Mouse (Mus musculus) midbrain, embryonic 12.5 days (tissue): ENCODE measurements around the gene Atoh8. TPM values are rescaled to one million over a fixed set of nuclear protein-coding genes. Genes with fewer than 3 reads are reported as not detected.

ENCODE experiments used
- ATAC-seq: fragments of 200-750 bp; cut with Nextera tagmentation; 2 replicates; pipeline ENCODE4 v1.8.0; 2017; ENCODE audit warnings: low read depth, moderate TSS enrichment, moderate library complexity; ENCODE audit not compliant: low FRiP score
- H3K27ac ChIP-seq: fragments of 300-500 bp; sonication (generic); replicated peaks from 2 replicates; pipeline ENCODE4 v1.5.1; 2016; ENCODE audit warnings: mild to moderate bottlenecking
- H3K27me3 ChIP-seq: fragments of 300-500 bp; sonication (generic); 2 replicates; pipeline ENCODE4 v1.6.1; 2016; ENCODE audit warnings: mild to moderate bottlenecking
- H3K36me3 ChIP-seq: fragments of 300-500 bp; sonication (generic); 2 replicates; pipeline ENCODE4 v1.6.1; 2016
- H3K4me1 ChIP-seq: fragments of 300-500 bp; sonication (generic); 2 replicates; pipeline ENCODE4 v1.6.1; 2016
- H3K4me2 ChIP-seq: fragments of 300-500 bp; sonication (generic); replicated peaks from 2 replicates; pipeline ENCODE4 v1.6.1; 2016; ENCODE audit warnings: mild to moderate bottlenecking, moderate library complexity
- H3K4me3 ChIP-seq: fragments of 300-500 bp; sonication (generic); 2 replicates; pipeline ENCODE4 v1.5.1; 2016; ENCODE audit warnings: mild to moderate bottlenecking
- H3K9ac ChIP-seq: fragments of 300-500 bp; sonication (generic); replicated peaks from 2 replicates; pipeline ENCODE4 v1.6.1; 2016; ENCODE audit warnings: mild to moderate bottlenecking, moderate library complexity
- H3K9me3 ChIP-seq: fragments of 300-500 bp; sonication (generic); 2 replicates; pipeline ENCODE4 v1.6.1; 2016; ENCODE audit warnings: mild to moderate bottlenecking
- WGBS: fragments of 180-500 bp; shearing (Covaris S2); methylation state at CpG from one replicate; pipeline ENCODE4 v1.1.7; 2016; 5-methylcytosine and 5-hydroxymethylcytosine counted together
- polyA plus RNA-seq: library from polyadenylated mRNA; unstranded; fragments of >200 nt; fragmentation: Nextera tagmentation; extraction: Ambion mirVana; gene quantifications from 2 replicates; pipeline ENCODE4 v1.2.1, GENCODE M21; 2016

The Atoh8 gene
- polyA plus RNA-seq, 1 experiment from 2014 or later: 8.6 TPM

- H3K36me3 ChIP-seq: no peaks in the 10 kb centered on the region
- WGBS: 83% methylated on average over 12 of the region's 12 CpGs
- no peak overlapping the region for H3K4me3 ChIP-seq
- peaks cover 6% of the 10 kb centered on the region; the same call in 1 of the 2 replicates for H3K4me1 ChIP-seq
- no peaks in the 10 kb centered on the region for H3K9me3 ChIP-seq
- no peak for ATAC-seq
- peaks cover 4% of the 10 kb centered on the region for H3K27me3 ChIP-seq
- H3K9ac ChIP-seq: no peak overlapping the region
- H3K27ac ChIP-seq: no peak overlapping the region
- H3K4me2 ChIP-seq: no peak overlapping the region
Measured at GRCm38 (mm10) chr6:72179562-72180502, 55.5 kb downstream of the Atoh8 start.

GRCm38 (mm10) chr6:72179006-72179405 is 56.4 kb downstream of the Atoh8 start:
- Histone ChIP-seq H3K4me2 (no peak overlapping the region), H3K9ac (no peak overlapping the region), H3K27me3 (no peaks in the 10 kb centered on the region), H3K4me3 (no peak overlapping the region), H3K27ac (no peak overlapping the region), H3K36me3 (no peaks in the 10 kb centered on the region), H3K4me1 (peaks cover 6% of the 10 kb centered on the region; the same call in 1 of the 2 replicates), H3K9me3 (no peaks in the 10 kb centered on the region)
- ATAC-seq: no peak
- WGBS: 92% methylated on average over 3 of the region's 3 CpGs

- Histone ChIP-seq H3K9me3 (no peaks in the 10 kb centered on the region), H3K36me3 (no peaks in the 10 kb centered on the region), H3K4me3 (no peak overlapping the region), H3K4me2 (no peak overlapping the region), H3K27ac (no peak overlapping the region), H3K4me1 (peaks cover 6% of the 10 kb centered on the region; the same call in 1 of the 2 replicates), H3K9ac (no peak overlapping the region), H3K27me3 (no peaks in the 10 kb centered on the region)
- 69% methylated on average over 3 of the region's 3 CpGs for WGBS
- no peak for ATAC-seq
Measured at GRCm38 (mm10) chr6:72177417-72177816, 58.0 kb downstream of the Atoh8 start.

- Histone ChIP-seq H3K4me3 (no peak overlapping the region), H3K9me3 (no peaks in the 10 kb centered on the region), H3K9ac (no peak overlapping the region), H3K27me3 (no peaks in the 10 kb centered on the region), H3K27ac (no peak overlapping the region), H3K4me2 (no peak overlapping the region), H3K36me3 (no peaks in the 10 kb centered on the region), H3K4me1 (peaks cover 6% of the 10 kb centered on the region; the same call in 1 of the 2 replicates)
- 67% methylated on average over 5 of the region's 5 CpGs for WGBS
- ATAC-seq: no peak
Measured at GRCm38 (mm10) chr6:72176004-72176403, 59.4 kb downstream of the Atoh8 start.

- 0 out of 2 replicates have a peak overlapping the region, but pooled peaks have one; percentile 20 for H3K27ac ChIP-seq
- H3K4me1 ChIP-seq: peaks cover 6% of the 10 kb centered on the region; the same call in 1 of the 2 replicates
- ATAC-seq: peak; percentile 19; the same call in 1 of the 2 replicates
- 0 out of 2 replicates have a peak overlapping the region, but pooled peaks have one; percentile 9 for H3K4me2 ChIP-seq
- H3K36me3 ChIP-seq: no peaks in the 10 kb centered on the region
- H3K27me3 ChIP-seq: no peaks in the 10 kb centered on the region
- H3K9ac ChIP-seq: no peak overlapping the region
- H3K4me3 ChIP-seq: no peak overlapping the region
- H3K9me3 ChIP-seq: no peaks in the 10 kb centered on the region
- WGBS: 34% methylated on average over 3 of the region's 3 CpGs
Measured at GRCm38 (mm10) chr6:72175419-72175818, 60.0 kb downstream of the Atoh8 start.

- ATAC-seq: no peak
- Histone ChIP-seq H3K9me3 (no peaks in the 10 kb centered on the region), H3K27ac (no peak overlapping the region), H3K4me3 (no peak overlapping the region), H3K9ac (no peak overlapping the region), H3K4me2 (no peak overlapping the region), H3K4me1 (peaks cover 6% of the 10 kb centered on the region; the same call in 1 of the 2 replicates), H3K27me3 (no peaks in the 10 kb centered on the region), H3K36me3 (no peaks in the 10 kb centered on the region)
- 89% methylated on average over 1 of the region's 1 CpGs for WGBS
Measured at GRCm38 (mm10) chr6:72173350-72173749, 62.0 kb downstream of the Atoh8 start.

- Histone ChIP-seq H3K4me1 (peaks cover 6% of the 10 kb centered on the region; the same call in 1 of the 2 replicates), H3K9ac (no peak overlapping the region), H3K4me2 (no peak overlapping the region), H3K27ac (no peak overlapping the region), H3K27me3 (no peaks in the 10 kb centered on the region), H3K36me3 (no peaks in the 10 kb centered on the region), H3K9me3 (no peaks in the 10 kb centered on the region), H3K4me3 (no peak overlapping the region)
- 87% methylated on average over 3 of the region's 3 CpGs for WGBS
- ATAC-seq: no peak
Measured at GRCm38 (mm10) chr6:72171391-72171790, 64.0 kb downstream of the Atoh8 start.

GRCm38 (mm10) chr6:72165907-72166306 is 69.5 kb downstream of the Atoh8 start:
- H3K4me3 ChIP-seq: no peak overlapping the region
- H3K27ac ChIP-seq: no peak overlapping the region
- H3K9me3 ChIP-seq: no peaks in the 10 kb centered on the region
- no peak overlapping the region for H3K4me2 ChIP-seq
- ATAC-seq: no peak
- H3K4me1 ChIP-seq: no peaks in the 10 kb centered on the region; the same call in 1 of the 2 replicates
- no peaks in the 10 kb centered on the region for H3K36me3 ChIP-seq
- H3K27me3 ChIP-seq: no peaks in the 10 kb centered on the region
- H3K9ac ChIP-seq: no peak overlapping the region
- 32% methylated on average over 2 of the region's 2 CpGs for WGBS

- no peak overlapping the region for H3K9ac ChIP-seq
- H3K4me3 ChIP-seq: no peak overlapping the region
- no peaks in the 10 kb centered on the region for H3K36me3 ChIP-seq
- H3K9me3 ChIP-seq: no peaks in the 10 kb centered on the region
- no peak overlapping the region for H3K4me2 ChIP-seq
- 25% methylated on average over 20 of the region's 20 CpGs for WGBS
- H3K4me1 ChIP-seq: no peaks in the 10 kb centered on the region; the same call in 1 of the 2 replicates
- no peaks in the 10 kb centered on the region for H3K27me3 ChIP-seq
- H3K27ac ChIP-seq: no peak overlapping the region
- peak; percentile 80 for ATAC-seq
Measured at GRCm38 (mm10) chr6:72164321-72165275, 70.8 kb downstream of the Atoh8 start.

- H3K9ac ChIP-seq: no peak overlapping the region
- ATAC-seq: no peak
Measured at GRCm38 (mm10) chr6:72162155-72162890, 73.1 kb downstream of the Atoh8 start.

GRCm38 (mm10) chr6:72161751-72162150 is 73.6 kb downstream of the Atoh8 start:
- H3K4me1 ChIP-seq: no peaks in the 10 kb centered on the region; the same call in 1 of the 2 replicates
- H3K4me2 ChIP-seq: no peak overlapping the region
- H3K9me3 ChIP-seq: no peaks in the 10 kb centered on the region
- WGBS: 94% methylated on average over 5 of the region's 5 CpGs
- no peak overlapping the region for H3K9ac ChIP-seq
- no peak overlapping the region for H3K4me3 ChIP-seq
- no peaks in the 10 kb centered on the region for H3K27me3 ChIP-seq
- no peaks in the 10 kb centered on the region for H3K36me3 ChIP-seq
- H3K27ac ChIP-seq: no peak overlapping the region
- ATAC-seq: no peak

More at GRCm38 (mm10) chr6:72162155-72162890, 73.1 kb downstream of the Atoh8 start:
- Histone ChIP-seq H3K4me1 (no peaks in the 10 kb centered on the region; the same call in 1 of the 2 replicates), H3K36me3 (no peaks in the 10 kb centered on the region), H3K27ac (no peak overlapping the region), H3K27me3 (no peaks in the 10 kb centered on the region), H3K9me3 (no peaks in the 10 kb centered on the region), H3K4me3 (no peak overlapping the region), H3K4me2 (no peak overlapping the region)
- 68% methylated on average over 19 of the region's 19 CpGs for WGBS
